Mouse (Mus musculus): ENCODE results near the gene Pard3b. TPM values are rescaled to one million over a fixed set of nuclear protein-coding genes. Genes with fewer than 3 reads are reported as not detected.

Gene Pard3b
- polyA plus RNA-seq, 1 experiment = 3.4 TPM

- TF ChIP-seq CTCF (conservative IDR thresholded peaks at IDR 0.05; ENCODE audit: insufficient read depth, insufficient read length, low read depth, low read length) (no peak), POLR2A (IDR thresholded peaks at IDR 0.05; ENCODE audit: low read depth, low read length) (no peak)
- no peaks in the 10 kb centered on the region for H3K4me1 ChIP-seq (ENCODE audit: control insufficient read depth, insufficient read depth, low read length)
- no peak overlapping the region for H3K27ac ChIP-seq (ENCODE audit: insufficient read depth, low read depth, low read length)
- no peak overlapping the region for H3K4me3 ChIP-seq (ENCODE audit: insufficient read depth, low read depth, low read length)
- WGBS = 60% methylated on average over 7 of the region's 7 CpGs
- no peaks in the 10 kb centered on the region for H3K27me3 ChIP-seq (replicated peaks; ENCODE audit: control insufficient read depth, insufficient read depth, low read length)
- DNase-seq = peak; percentile 2
- H3K36me3 ChIP-seq (ENCODE audit: control insufficient read depth, insufficient read depth, low read length) = no peaks in the 10 kb centered on the region
Measured at GRCm38 (mm10) chr1:62071139-62071538, 432.5 kb downstream of the Pard3b start.

- H3K27me3 ChIP-seq (replicated peaks; ENCODE audit: control insufficient read depth, insufficient read depth, low read length) = no peaks in the 10 kb centered on the region
- no peak for TF ChIP-seq POLR2A (IDR thresholded peaks at IDR 0.05; ENCODE audit: low read depth, low read length)
- no peak overlapping the region for H3K4me3 ChIP-seq (ENCODE audit: insufficient read depth, low read depth, low read length)
- no peak for DNase-seq
- no peak overlapping the region for H3K27ac ChIP-seq (ENCODE audit: insufficient read depth, low read depth, low read length)
- 81% methylated on average over 3 of the region's 3 CpGs for WGBS
- H3K36me3 ChIP-seq (ENCODE audit: control insufficient read depth, insufficient read depth, low read length) = no peaks in the 10 kb centered on the region
- H3K4me1 ChIP-seq (ENCODE audit: control insufficient read depth, insufficient read depth, low read length) = no peaks in the 10 kb centered on the region
Measured at GRCm38 (mm10) chr1:62076171-62076570, 437.5 kb downstream of the Pard3b start.

- Histone ChIP-seq H3K4me1 (ENCODE audit: control insufficient read depth, insufficient read depth, low read length) (no peaks in the 10 kb centered on the region), H3K4me3 (ENCODE audit: insufficient read depth, low read depth, low read length) (no peak overlapping the region), H3K27me3 (replicated peaks; ENCODE audit: control insufficient read depth, insufficient read depth, low read length) (no peaks in the 10 kb centered on the region), H3K36me3 (ENCODE audit: control insufficient read depth, insufficient read depth, low read length) (no peaks in the 10 kb centered on the region), H3K27ac (ENCODE audit: insufficient read depth, low read depth, low read length) (no peak overlapping the region)
- 87% methylated on average over 4 of the region's 4 CpGs for WGBS
- no peak for TF ChIP-seq CTCF (conservative IDR thresholded peaks at IDR 0.05; ENCODE audit: insufficient read depth, insufficient read length, low read depth, low read length)
- TF ChIP-seq POLR2A (IDR thresholded peaks at IDR 0.05; ENCODE audit: low read depth, low read length) = no peak
- DNase-seq = no peak
Measured at GRCm38 (mm10) chr1:62081129-62081528, 442.5 kb downstream of the Pard3b start.

- WGBS = 54% methylated on average over 6 of the region's 6 CpGs
- Histone ChIP-seq H3K4me1 (ENCODE audit: control insufficient read depth, insufficient read depth, low read length) (no peaks in the 10 kb centered on the region), H3K27me3 (replicated peaks; ENCODE audit: control insufficient read depth, insufficient read depth, low read length) (no peaks in the 10 kb centered on the region), H3K27ac (ENCODE audit: insufficient read depth, low read depth, low read length) (no peak overlapping the region), H3K36me3 (ENCODE audit: control insufficient read depth, insufficient read depth, low read length) (no peaks in the 10 kb centered on the region), H3K4me3 (ENCODE audit: insufficient read depth, low read depth, low read length) (no peak overlapping the region)
- TF ChIP-seq POLR2A (IDR thresholded peaks at IDR 0.05; ENCODE audit: low read depth, low read length) (no peak), CTCF (conservative IDR thresholded peaks at IDR 0.05; ENCODE audit: insufficient read depth, insufficient read length, low read depth, low read length) (no peak)
- no peak for DNase-seq
Measured at GRCm38 (mm10) chr1:62085995-62086394, 447.4 kb downstream of the Pard3b start.

- Histone ChIP-seq H3K27ac (ENCODE audit: insufficient read depth, low read depth, low read length) (no peak overlapping the region), H3K4me1 (ENCODE audit: control insufficient read depth, insufficient read depth, low read length) (no peaks in the 10 kb centered on the region), H3K27me3 (replicated peaks; ENCODE audit: control insufficient read depth, insufficient read depth, low read length) (no peaks in the 10 kb centered on the region), H3K36me3 (ENCODE audit: control insufficient read depth, insufficient read depth, low read length) (no peaks in the 10 kb centered on the region), H3K4me3 (ENCODE audit: insufficient read depth, low read depth, low read length) (no peak overlapping the region)
- no peak for DNase-seq
- TF ChIP-seq POLR2A (IDR thresholded peaks at IDR 0.05; ENCODE audit: low read depth, low read length) (no peak), CTCF (conservative IDR thresholded peaks at IDR 0.05; ENCODE audit: insufficient read depth, insufficient read length, low read depth, low read length) (no peak)
- 90% methylated on average over 10 of the region's 10 CpGs for WGBS
Measured at GRCm38 (mm10) chr1:62087464-62087863, 448.8 kb downstream of the Pard3b start.

- Histone ChIP-seq H3K27ac (ENCODE audit: insufficient read depth, low read depth, low read length) (no peak overlapping the region), H3K4me3 (ENCODE audit: insufficient read depth, low read depth, low read length) (no peak overlapping the region), H3K36me3 (ENCODE audit: control insufficient read depth, insufficient read depth, low read length) (no peaks in the 10 kb centered on the region), H3K4me1 (ENCODE audit: control insufficient read depth, insufficient read depth, low read length) (no peaks in the 10 kb centered on the region), H3K27me3 (replicated peaks; ENCODE audit: control insufficient read depth, insufficient read depth, low read length) (no peaks in the 10 kb centered on the region)
- no peak for DNase-seq
- 85% methylated on average over 7 of the region's 7 CpGs for WGBS
- TF ChIP-seq CTCF (conservative IDR thresholded peaks at IDR 0.05; ENCODE audit: insufficient read depth, insufficient read length, low read depth, low read length) (no peak), POLR2A (IDR thresholded peaks at IDR 0.05; ENCODE audit: low read depth, low read length) (no peak)
Measured at GRCm38 (mm10) chr1:62094885-62095284, 456.3 kb downstream of the Pard3b start.

GRCm38 (mm10) chr1:62122426-62122825, 483.8 kb downstream of the Pard3b start:
- Histone ChIP-seq H3K27ac (ENCODE audit: insufficient read depth, low read depth, low read length) (no peak overlapping the region), H3K27me3 (replicated peaks; ENCODE audit: control insufficient read depth, insufficient read depth, low read length) (no peaks in the 10 kb centered on the region), H3K4me3 (ENCODE audit: insufficient read depth, low read depth, low read length) (no peak overlapping the region), H3K4me1 (ENCODE audit: control insufficient read depth, insufficient read depth, low read length) (no peaks in the 10 kb centered on the region), H3K36me3 (ENCODE audit: control insufficient read depth, insufficient read depth, low read length) (no peaks in the 10 kb centered on the region)
- 100% methylated on average over 1 of the region's 1 CpGs for WGBS
- DNase-seq = no peak
- TF ChIP-seq CTCF (conservative IDR thresholded peaks at IDR 0.05; ENCODE audit: insufficient read depth, insufficient read length, low read depth, low read length) = no peak
- TF ChIP-seq POLR2A (IDR thresholded peaks at IDR 0.05; ENCODE audit: low read depth, low read length) = no peak

- H3K27ac ChIP-seq (ENCODE audit: insufficient read depth, low read depth, low read length) = no peak overlapping the region
- no peaks in the 10 kb centered on the region for H3K27me3 ChIP-seq (replicated peaks; ENCODE audit: control insufficient read depth, insufficient read depth, low read length)
- TF ChIP-seq POLR2A (IDR thresholded peaks at IDR 0.05; ENCODE audit: low read depth, low read length) = no peak
- TF ChIP-seq CTCF (conservative IDR thresholded peaks at IDR 0.05; ENCODE audit: insufficient read depth, insufficient read length, low read depth, low read length) = no peak
- no peaks in the 10 kb centered on the region for H3K4me1 ChIP-seq (ENCODE audit: control insufficient read depth, insufficient read depth, low read length)
- no peaks in the 10 kb centered on the region for H3K36me3 ChIP-seq (ENCODE audit: control insufficient read depth, insufficient read depth, low read length)
- 75% methylated on average over 2 of the region's 2 CpGs for WGBS
- no peak overlapping the region for H3K4me3 ChIP-seq (ENCODE audit: insufficient read depth, low read depth, low read length)
- DNase-seq = no peak
Measured at GRCm38 (mm10) chr1:62129186-62129585, 490.6 kb downstream of the Pard3b start.

Data from kidney, adult 2 months (tissue).